Mouse (Mus musculus) forebrain, embryonic 10.5 days (tissue): ENCODE data around the gene Rpl41. TPM values are rescaled to one million over a fixed set of nuclear protein-coding genes. Genes with fewer than 3 reads are reported as not detected.
"Not testable (repeated sequence)": the region's sequence is repeated elsewhere in the genome, so short reads cannot be mapped to it uniquely, and the experiment has no call there.

Experiments used
- DNase-seq: peaks from one replicate; pipeline ENCODE4 v3.0.0-alpha.2; 2017; ENCODE audit warnings: low spot score; ENCODE audit errors: extremely low spot score
- H3K27ac ChIP-seq: fragments of 300-500 bp; sonication (generic); 2 replicates; pipeline ENCODE4 v1.5.1; 2016; ENCODE audit warnings: mild to moderate bottlenecking
- H3K27me3 ChIP-seq: fragments of 300-500 bp; sonication (generic); 2 replicates; pipeline ENCODE4 v1.6.1; 2016; ENCODE audit warnings: mild to moderate bottlenecking; ENCODE audit not compliant: poor library complexity, severe bottlenecking
- H3K36me3 ChIP-seq: fragments of 300-500 bp; sonication (generic); replicated peaks from 2 replicates; pipeline ENCODE4 v1.6.1; 2016; ENCODE audit warnings: mild to moderate bottlenecking, moderate library complexity
- H3K4me1 ChIP-seq: fragments of 300-500 bp; sonication (generic); 2 replicates; pipeline ENCODE4 v1.6.1; 2016
- H3K4me3 ChIP-seq: fragments of 300-500 bp; sonication (generic); 2 replicates; pipeline ENCODE4 v1.5.1; 2016; ENCODE audit warnings: mild to moderate bottlenecking, moderate library complexity
- H3K9me3 ChIP-seq: fragments of 300-500 bp; sonication (generic); 2 replicates; pipeline ENCODE4 v1.6.1; 2016; ENCODE audit warnings: mild to moderate bottlenecking, moderate library complexity
- WGBS: fragments of 180-500 bp; shearing (Covaris S2); methylation state at CpG from one replicate; pipeline ENCODE4 v1.1.7; 2016; 5-methylcytosine and 5-hydroxymethylcytosine counted together
- polyA plus RNA-seq: library from polyadenylated mRNA; unstranded; fragments of >200 nt; fragmentation: Nextera tagmentation; extraction: Ambion mirVana; gene quantifications from 2 replicates; pipeline ENCODE4 v1.2.1, GENCODE M21; 2016

The Rpl41 gene
- polyA plus RNA-seq, 1 experiment from 2014 or later: 3,608 TPM

GRCm38 (mm10) chr10:128548051-128548791, 884 bp downstream of the Rpl41 start:
- peaks cover 38% of the 10 kb centered on the region for H3K4me1 ChIP-seq
- peaks cover 36% of the 10 kb centered on the region for H3K36me3 ChIP-seq
- DNase-seq, H3K27me3 ChIP-seq, H3K9me3 ChIP-seq: not testable (repeated sequence)
- peak overlapping the region; percentile 71 for H3K4me3 ChIP-seq
- peak overlapping the region; percentile 96 for H3K27ac ChIP-seq
- under 1% methylated on average over 30 of the region's 30 CpGs for WGBS

- Histone ChIP-seq H3K9me3 (no peaks in the 10 kb centered on the region), H3K36me3 (peaks cover 43% of the 10 kb centered on the region), H3K4me3 (peak within 1 kb of the TSS; percentile 71), H3K27ac (peak within 1 kb of the TSS; percentile 96), H3K27me3 (no peaks in the 10 kb centered on the region), H3K4me1 (peaks cover 40% of the 10 kb centered on the region)
- peak; percentile 95 for DNase-seq
- under 1% methylated on average over 50 of the region's 50 CpGs for WGBS
These were observed 1.6 kb downstream of the Rpl41 start, which contains the start of gene Zc3h10 for GRCm38 (mm10) chr10:128547361-128548032. Gene Zc3h10, minus strand, starts transcription at chr10:128547774.

GRCm38 (mm10) chr10:128546787-128547186, 2.3 kb downstream of the Rpl41 start:
- Histone ChIP-seq H3K4me3 (peak overlapping the region; percentile 71), H3K9me3 (no peaks in the 10 kb centered on the region), H3K27ac (peak overlapping the region; percentile 96), H3K4me1 (peaks cover 40% of the 10 kb centered on the region), H3K36me3 (peaks cover 50% of the 10 kb centered on the region), H3K27me3 (no peaks in the 10 kb centered on the region)
- no peak for DNase-seq
- 31% methylated on average over 7 of the region's 7 CpGs for WGBS

GRCm38 (mm10) chr10:128546361-128546760, 2.7 kb downstream of the Rpl41 start:
- Histone ChIP-seq H3K4me1 (peaks cover 40% of the 10 kb centered on the region), H3K27ac (peak overlapping the region; percentile 96), H3K27me3 (no peaks in the 10 kb centered on the region), H3K4me3 (peak overlapping the region; percentile 71), H3K36me3 (peaks cover 55% of the 10 kb centered on the region), H3K9me3 (no peaks in the 10 kb centered on the region)
- 16% methylated on average over 4 of the region's 4 CpGs for WGBS
- DNase-seq: no peak

- H3K4me1 ChIP-seq: peaks cover 40% of the 10 kb centered on the region
- peaks cover 60% of the 10 kb centered on the region for H3K36me3 ChIP-seq
- no peaks in the 10 kb centered on the region for H3K9me3 ChIP-seq
- H3K27me3 ChIP-seq: no peaks in the 10 kb centered on the region
- 93% methylated on average over 3 of the region's 3 CpGs for WGBS
- no peak overlapping the region for H3K27ac ChIP-seq
- no peak overlapping the region for H3K4me3 ChIP-seq
- no peak for DNase-seq
These were observed 3.6 kb downstream of the Rpl41 start for GRCm38 (mm10) chr10:128545570-128545898.

DNA sequence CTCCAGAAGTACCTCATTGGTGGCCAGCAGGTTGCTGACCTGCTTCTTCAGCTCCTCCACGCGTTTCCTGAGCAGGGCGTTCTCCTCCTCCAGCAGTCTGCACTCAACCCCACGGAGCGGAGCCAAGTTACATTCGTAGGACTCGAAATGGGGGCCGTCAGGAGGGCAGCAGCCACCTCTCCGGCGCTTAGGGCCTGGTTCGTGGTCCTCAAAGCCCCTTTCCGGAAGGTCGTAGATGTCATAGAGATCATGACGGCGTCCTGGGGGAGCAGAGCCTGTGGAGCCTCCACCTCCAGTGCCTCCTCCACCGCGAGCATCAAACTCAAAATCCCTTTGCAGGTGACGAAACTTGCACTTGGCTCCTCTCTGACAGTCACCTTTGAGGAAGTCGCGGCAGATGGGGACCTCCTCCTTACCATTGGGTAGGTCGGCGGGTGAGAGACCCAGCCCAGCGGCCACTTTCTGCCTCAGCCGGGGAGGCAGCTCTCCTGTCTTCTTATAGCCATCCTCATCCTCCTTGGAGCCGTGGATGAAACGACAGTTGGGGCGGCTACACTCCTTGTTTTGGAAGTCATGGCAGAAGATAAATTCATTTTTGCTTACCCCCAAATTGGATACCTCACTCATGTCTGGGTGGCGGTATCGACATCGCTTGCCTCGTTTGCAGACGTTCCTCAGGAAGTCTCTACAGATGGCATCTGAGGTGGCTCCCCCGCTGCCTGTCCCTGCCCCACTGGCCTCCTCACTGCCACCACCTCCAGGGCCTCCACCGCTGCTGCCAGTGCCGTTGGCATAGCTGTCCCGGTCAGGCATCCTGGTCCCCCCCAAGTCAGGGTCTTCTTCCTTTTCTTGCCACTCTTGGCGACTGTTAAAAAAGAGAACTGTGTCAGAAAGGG, 4.2 kb downstream of the Rpl41 start:
- Histone ChIP-seq H3K36me3 (peaks cover 64% of the 10 kb centered on the region), H3K4me3 (peak overlapping the region; percentile 0)
- 96% methylated on average over 37 of the region's 37 CpGs for WGBS

DNA sequence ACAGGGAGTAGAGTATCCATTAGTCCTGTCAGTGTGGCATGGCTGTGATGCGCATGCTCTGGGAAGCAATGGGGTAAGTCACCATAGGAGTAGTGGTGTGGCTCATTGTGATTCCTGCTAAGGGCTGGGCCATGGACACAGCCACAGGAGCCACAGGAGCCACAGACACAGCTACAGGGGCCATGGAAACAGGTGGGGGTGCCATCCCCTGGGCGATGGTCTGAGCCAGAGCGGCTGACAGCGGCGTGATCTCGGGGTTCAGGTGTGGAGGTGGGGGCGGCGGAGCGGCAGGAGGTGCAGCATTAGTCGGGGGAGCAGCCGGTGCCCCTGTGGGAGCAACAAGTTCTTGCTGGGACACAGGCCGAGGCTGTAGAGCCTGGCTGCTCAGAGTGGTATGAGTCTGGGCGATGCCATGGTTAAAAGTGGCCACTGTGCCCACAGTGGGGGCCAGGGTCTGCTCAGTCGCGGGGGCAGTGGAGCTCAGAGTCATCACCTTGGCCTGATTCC, 4.9 kb downstream of the Rpl41 start:
- H3K4me3 ChIP-seq: peak overlapping the region; percentile 0; the same call in 1 of the 2 replicates
- peaks cover 64% of the 10 kb centered on the region for H3K36me3 ChIP-seq
- H3K27ac ChIP-seq: no peak overlapping the region
- H3K4me1 ChIP-seq: peaks cover 37% of the 10 kb centered on the region
- WGBS: 97% methylated on average over 15 of the region's 15 CpGs
- H3K9me3 ChIP-seq: no peaks in the 10 kb centered on the region
- no peaks in the 10 kb centered on the region for H3K27me3 ChIP-seq
- DNase-seq: no peak

More for the DNA sequence above, 4.2 kb downstream of the Rpl41 start:
- peaks cover 40% of the 10 kb centered on the region for H3K4me1 ChIP-seq
- no peak for DNase-seq
- no peaks in the 10 kb centered on the region for H3K9me3 ChIP-seq
- H3K27ac ChIP-seq: no peak overlapping the region
- no peaks in the 10 kb centered on the region for H3K27me3 ChIP-seq

DNA sequence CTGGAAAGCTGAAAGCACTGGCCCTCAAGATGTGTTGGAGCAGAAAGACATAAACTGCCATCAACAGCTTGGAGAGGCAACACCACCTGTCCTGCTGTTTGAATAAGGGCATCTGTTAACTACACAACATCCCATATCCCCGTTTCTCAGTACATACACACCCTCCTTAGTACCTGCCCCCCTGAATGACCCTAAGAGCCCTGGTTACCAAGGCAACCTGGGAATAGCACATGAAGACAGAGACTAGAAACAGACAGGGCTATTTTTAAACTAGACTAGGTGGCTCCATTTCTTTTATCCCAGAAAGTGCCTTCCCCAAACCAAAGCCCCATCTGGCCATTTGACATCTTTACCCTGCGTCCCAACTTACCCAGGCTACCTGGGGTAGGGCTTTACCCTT, 6.0 kb downstream of the Rpl41 start:
- no peaks in the 10 kb centered on the region for H3K27me3 ChIP-seq
- H3K27ac ChIP-seq: no peak overlapping the region
- H3K36me3 ChIP-seq: peaks cover 61% of the 10 kb centered on the region
- no peaks in the 10 kb centered on the region for H3K9me3 ChIP-seq
- 85% methylated on average over 2 of the region's 2 CpGs for WGBS
- peaks cover 37% of the 10 kb centered on the region for H3K4me1 ChIP-seq
- DNase-seq: no peak
- H3K4me3 ChIP-seq: no peak overlapping the region

- Histone ChIP-seq H3K4me1 (peaks cover 14% of the 10 kb centered on the region), H3K27ac (no peak overlapping the region), H3K4me3 (no peak overlapping the region), H3K36me3 (peaks cover 30% of the 10 kb centered on the region), H3K9me3 (no peaks in the 10 kb centered on the region), H3K27me3 (0 out of 2 replicates have a peak, but pooled peaks cover 4% of the 10 kb centered on the region)
- WGBS: 89% methylated on average over 1 of the region's 1 CpGs
- no peak for DNase-seq
These were observed 10.7 kb downstream of the Rpl41 start for GRCm38 (mm10) chr10:128538340-128538870.

GRCm38 (mm10) chr10:128536266-128536940, 12.7 kb downstream of the Rpl41 start:
- peak overlapping the region; percentile 29 for H3K4me3 ChIP-seq
- DNase-seq: peak; percentile 86
- H3K27ac ChIP-seq: peak overlapping the region; percentile 49; the same call in 1 of the 2 replicates
- 0 out of 2 replicates have a peak, but pooled peaks cover 4% of the 10 kb centered on the region for H3K27me3 ChIP-seq
- WGBS: 19% methylated on average over 18 of the region's 18 CpGs
- H3K4me1 ChIP-seq: peaks cover 10% of the 10 kb centered on the region
- no peaks in the 10 kb centered on the region for H3K9me3 ChIP-seq
- H3K36me3 ChIP-seq: peaks cover 10% of the 10 kb centered on the region

DNA sequence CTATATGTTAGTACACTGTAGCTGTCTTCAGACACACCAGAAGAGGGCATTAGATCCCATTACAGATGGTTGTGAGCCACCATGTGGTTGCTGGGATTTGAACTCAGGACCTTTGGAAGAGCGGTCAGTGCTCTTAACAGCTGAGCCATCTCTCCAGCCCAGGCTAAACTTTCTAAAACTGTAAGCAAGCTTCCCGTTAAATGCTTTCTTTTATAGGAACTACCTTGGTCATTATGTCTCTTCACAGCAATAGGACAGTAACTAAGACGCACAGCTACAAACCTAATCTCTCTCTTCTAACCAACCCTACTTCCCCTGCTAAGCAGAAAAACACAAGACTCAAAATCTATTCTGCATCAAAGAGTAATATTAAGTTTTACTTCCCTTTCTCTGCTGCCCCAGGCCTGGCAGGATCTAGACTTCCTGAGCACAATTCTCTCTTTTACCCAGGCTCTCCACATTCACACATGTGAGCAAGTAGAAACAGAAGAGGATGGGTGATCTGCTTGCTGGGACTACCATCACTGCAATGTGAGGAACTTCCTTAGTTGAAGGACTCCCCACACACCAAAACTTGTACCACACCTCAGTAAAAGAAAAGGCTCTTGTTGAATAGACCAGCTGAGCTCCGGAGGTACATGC, 13.4 kb downstream of the Rpl41 start:
- Histone ChIP-seq H3K9me3 (no peaks in the 10 kb centered on the region), H3K36me3 (peaks cover 4% of the 10 kb centered on the region; the same call in 1 of the 2 replicates), H3K4me3 (peak overlapping the region; percentile 29), H3K4me1 (peaks cover 10% of the 10 kb centered on the region), H3K27me3 (0 out of 2 replicates have a peak, but pooled peaks cover 4% of the 10 kb centered on the region), H3K27ac (peak overlapping the region; percentile 49; the same call in 1 of the 2 replicates)
- 76% methylated on average over 4 of the region's 4 CpGs for WGBS
- no peak for DNase-seq
